Mouse (Mus musculus) activated CD4-positive, CD25-positive, alpha-beta regulatory T cell (primary cell): Measurements from ENCODE around the gene Tmem214. TPM values are rescaled to one million over a fixed set of nuclear protein-coding genes. Genes with fewer than 3 reads are reported as not detected.

Source experiments
- polyA plus RNA-seq, 2 experiments: library from polyadenylated mRNA; unstranded; fragments of 100-300 nt; shearing (Covaris generic); gene quantifications; one replicate each; pipeline ENCODE4 v1.2.1; 2017

Gene Tmem214
- 10 to 100 TPM; 40.8 to 58.5 TPM for polyA plus RNA-seq

GRCm38 (mm10) chr5:30867712-30868111 is at the start of gene Tmem214:
Gene Tmem214 (plus strand): TSS chr5:30868012.

GRCm38 (mm10) chr5:30888337-30889087 is 20.7 kb downstream of the Tmem214 start, which contains the start of gene Agbl5:
Gene Agbl5 (plus strand): TSS chr5:30888694.

DNA sequence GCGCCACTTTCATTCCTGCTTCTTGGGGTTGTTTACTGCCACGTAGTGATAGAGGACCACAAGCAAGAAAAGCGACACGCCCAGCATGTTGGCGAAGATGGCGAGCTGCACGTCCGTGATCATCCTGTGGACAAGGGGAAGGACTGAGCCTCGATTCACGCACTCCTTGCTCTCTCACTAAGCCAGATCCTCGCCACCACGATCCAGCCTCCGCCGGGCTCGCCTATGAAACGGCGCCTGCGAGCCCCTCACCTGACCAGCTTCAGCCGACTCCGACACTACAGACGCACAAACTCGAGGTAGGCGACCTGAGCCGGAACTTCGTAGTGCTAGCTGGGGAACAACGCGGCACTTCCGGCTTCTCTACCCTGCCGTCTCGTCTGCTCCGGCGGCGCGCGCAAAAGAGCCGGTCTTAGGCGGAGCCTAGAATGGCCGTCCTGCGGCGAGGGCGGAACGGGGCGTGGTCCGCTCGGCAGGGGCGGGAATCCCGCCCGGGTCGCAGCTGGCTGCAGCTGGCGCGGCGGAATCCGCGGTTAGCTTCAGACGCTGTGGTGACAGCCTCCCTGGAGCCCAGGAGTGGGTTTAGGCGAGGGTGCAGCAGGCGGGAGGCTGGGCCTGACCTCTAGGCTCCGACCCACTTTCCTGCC is 39.7 kb downstream of the Tmem214 start, which contains the start of gene Ost4:
Ost4 (minus strand) TSS at position 376 of the 647 bp plus-strand sequence.

GRCm38 (mm10) chr5:30913060-30913841 is 45.4 kb downstream of the Tmem214 start, which contains the start of gene Emilin1:
Gene Emilin1 (plus strand): TSS chr5:30913402.

DNA sequence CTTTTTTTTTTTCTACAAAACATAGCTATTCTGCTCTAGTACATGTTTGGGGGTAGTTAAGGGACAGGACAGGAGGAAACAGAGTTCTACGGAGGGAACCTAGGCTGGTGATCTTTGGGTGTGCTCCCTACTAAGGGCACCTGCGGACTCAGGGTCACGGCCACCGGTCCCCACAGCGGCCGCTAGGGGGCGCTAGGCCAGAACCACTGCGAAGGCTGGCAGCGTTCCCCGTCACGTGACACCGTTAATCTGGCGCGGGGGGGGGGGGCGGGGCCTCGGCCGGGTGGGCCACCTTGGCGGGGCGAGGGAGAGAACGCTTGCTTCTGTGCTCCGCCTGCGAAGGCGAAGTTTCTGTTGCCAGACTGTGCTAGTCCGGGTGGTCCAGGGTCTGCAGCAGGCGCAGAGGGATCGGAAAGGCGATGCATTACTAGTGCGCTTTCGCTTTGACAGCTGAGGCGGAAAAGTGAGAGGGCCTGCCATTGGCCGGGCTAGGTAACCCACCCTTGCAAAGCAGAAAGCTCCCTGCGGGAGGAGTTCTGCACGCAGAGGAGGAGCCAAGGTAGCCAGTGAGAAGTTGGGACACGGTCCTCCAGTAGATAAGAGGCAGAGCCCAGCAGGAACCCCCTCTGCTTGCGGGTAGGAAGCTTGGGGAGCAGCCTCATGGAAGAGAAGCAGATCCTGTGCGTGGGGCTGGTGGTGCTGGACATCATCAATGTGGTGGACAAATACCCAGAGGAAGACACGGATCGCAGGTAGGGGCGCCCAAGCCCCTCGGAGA is 53.6 kb downstream of the Tmem214 start, which contains the start of gene Khk:
Khk (plus strand) TSS at position 176 of the 778 bp plus-strand sequence.

Other genes starting within 250 kb of the Tmem214 start
- 10 to 100 TPM; 21.2 to 29.5 TPM for gene Slc35f6, start 220.1 kb upstream of the Tmem214 start, polyA plus RNA-seq
- gene Cenpa, start 201.2 kb upstream of the Tmem214 start, polyA plus RNA-seq = 100 to 1,000 TPM; 100 to 146 TPM
- gene Dpysl5, start 156.4 kb upstream of the Tmem214 start, polyA plus RNA-seq = under 1 TPM in 1 of 2 experiments, not detected in 1; 0.34 TPM
- gene Mapre3, start 53.4 kb upstream of the Tmem214 start, polyA plus RNA-seq = 1 to 10 TPM; 5.3 to 9.4 TPM
- gene Agbl5, start 20.7 kb downstream of the Tmem214 start, polyA plus RNA-seq = 10 to 100 TPM; 14.0 to 15.8 TPM
- 100 to 1,000 TPM; 254 to 259 TPM for gene Ost4, start 39.8 kb downstream of the Tmem214 start, polyA plus RNA-seq
- 10 to 100 TPM in 1 of 2 experiments, 1 to 10 TPM in 1; 2.9 to 10.4 TPM for gene Emilin1, start 45.4 kb downstream of the Tmem214 start, polyA plus RNA-seq
- gene Khk, start 53.4 kb downstream of the Tmem214 start, polyA plus RNA-seq = 10 to 100 TPM; 14.9 to 29.3 TPM
- gene Cgref1, start 77.6 kb downstream of the Tmem214 start, polyA plus RNA-seq = under 1 TPM in 1 of 2 experiments, not detected in 1; 0.34 TPM
- gene Preb, start 92.3 kb downstream of the Tmem214 start, polyA plus RNA-seq = 100 to 1,000 TPM; 163 to 180 TPM
- gene Tcf23, start 100.7 kb downstream of the Tmem214 start, polyA plus RNA-seq = not detected
- gene Atraid, start 180.3 kb downstream of the Tmem214 start, polyA plus RNA-seq = 100 to 1,000 TPM in 1 of 2 experiments, 10 to 100 TPM in 1; 84.2 to 138 TPM
- gene Slc5a6, start 180.9 kb downstream of the Tmem214 start, polyA plus RNA-seq = 1 to 10 TPM; 4.7 to 6.5 TPM
- gene Cad, start 186.8 kb downstream of the Tmem214 start, polyA plus RNA-seq = 10 to 100 TPM; 11.3 to 17.1 TPM
- under 1 TPM in 1 of 2 experiments, not detected in 1; 0.15 TPM for gene Dnajc5g, start 238.3 kb downstream of the Tmem214 start, polyA plus RNA-seq
- gene Slc30a3, start 240.2 kb downstream of the Tmem214 start, polyA plus RNA-seq = not detected
- not detected for gene Trim54, start 248.7 kb downstream of the Tmem214 start, polyA plus RNA-seq